Mouse (Mus musculus): ENCODE data around the gene Hnrnpd. TPM values are rescaled to one million over a fixed set of nuclear protein-coding genes. Genes with fewer than 3 reads are reported as not detected.

Gene Hnrnpd
- polyA plus RNA-seq, 1 experiment = 78.3 TPM

DNA sequence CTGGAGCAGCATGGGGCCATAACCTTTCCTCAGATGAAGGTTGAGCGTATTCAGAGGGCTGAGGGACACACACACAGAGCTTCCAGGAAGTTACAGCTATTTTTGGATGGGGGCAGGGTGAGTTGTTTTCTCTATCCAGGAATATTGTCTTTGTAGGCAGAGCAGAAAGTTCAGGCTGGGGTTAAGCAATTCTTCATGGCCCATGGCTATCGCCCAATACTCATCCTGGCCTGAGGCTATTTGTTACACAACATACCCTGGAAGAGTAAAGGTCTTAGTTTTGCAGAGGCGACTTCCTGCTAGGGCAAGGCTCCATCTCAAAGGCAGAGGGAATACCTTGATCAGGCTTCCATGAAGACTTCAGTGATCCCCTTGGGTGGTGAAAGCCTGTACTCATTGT lies 15.4 kb upstream of the Hnrnpd start:
- TF ChIP-seq CTCF (IDR thresholded peaks at IDR 0.05; ENCODE audit: extremely low read depth, insufficient read depth, insufficient read length, insufficient replicate concordance) = no peak
- no peak for TF ChIP-seq POLR2A (IDR thresholded peaks at IDR 0.05; ENCODE audit: low read depth, low read length)
- no peak for DNase-seq (ENCODE audit: low read depth in 1 of 2, low spot score in 2 of 2)
- Histone ChIP-seq H3K27me3 (ENCODE audit: control insufficient read depth, insufficient read depth, low read length) (no peaks in the 10 kb centered on the region), H3K36me3 (ENCODE audit: control insufficient read depth, insufficient read depth, low read length) (no peaks in the 10 kb centered on the region), H3K4me1 (ENCODE audit: control insufficient read depth, insufficient read depth, insufficient read length) (no peaks in the 10 kb centered on the region), H3K4me3 (ENCODE audit: extremely low read depth, insufficient read depth, insufficient read length) (no peak overlapping the region), H3K27ac (ENCODE audit: insufficient read depth, low read length) (no peak overlapping the region)
- 86% methylated on average over 3 of the region's 3 CpGs for WGBS

DNA sequence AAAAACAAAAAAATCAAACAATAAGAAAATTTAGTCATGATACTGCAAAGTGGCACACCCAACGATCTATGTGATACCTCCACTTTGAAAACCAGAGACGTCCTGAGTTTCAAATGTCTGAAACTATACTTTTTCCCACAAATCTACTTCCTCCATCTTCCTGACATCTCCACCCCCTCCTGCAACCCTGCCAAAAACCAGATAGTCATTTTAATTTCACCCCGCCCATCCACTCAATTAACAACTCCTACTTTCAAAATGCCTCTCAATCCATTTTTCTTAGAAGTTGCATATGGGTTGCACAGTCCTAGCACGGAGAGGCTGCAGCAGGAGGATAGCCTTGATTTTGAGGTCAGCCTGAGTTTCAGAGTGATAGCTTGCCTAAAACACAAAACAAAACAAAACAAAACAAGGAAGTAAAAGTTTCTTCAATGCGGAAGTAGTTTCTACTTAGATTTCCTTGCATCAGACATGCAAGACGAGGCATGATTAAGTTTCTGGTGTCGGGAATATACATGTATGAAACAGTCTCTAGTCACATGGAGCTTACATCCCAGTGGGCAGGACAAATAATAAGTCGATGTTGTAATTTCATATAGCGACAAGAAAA lies 4.8 kb upstream of the Hnrnpd start:
- H3K27me3 ChIP-seq (ENCODE audit: control insufficient read depth, insufficient read depth, low read length) = no peaks in the 10 kb centered on the region
- peak overlapping the region; percentile 5; the same call in 1 of the 2 replicates for H3K27ac ChIP-seq (ENCODE audit: insufficient read depth, low read length)
- 65% methylated on average over 9 of the region's 9 CpGs for WGBS
- H3K36me3 ChIP-seq (ENCODE audit: control insufficient read depth, insufficient read depth, low read length) = no peaks in the 10 kb centered on the region
- DNase-seq (ENCODE audit: low read depth in 1 of 2, low spot score in 2 of 2) = no peak
- H3K4me1 ChIP-seq (ENCODE audit: control insufficient read depth, insufficient read depth, insufficient read length) = peaks cover 5% of the 10 kb centered on the region; the same call in 1 of the 2 replicates
- TF ChIP-seq CTCF (IDR thresholded peaks at IDR 0.05; ENCODE audit: extremely low read depth, insufficient read depth, insufficient read length, insufficient replicate concordance) = no peak
- no peak for TF ChIP-seq POLR2A (IDR thresholded peaks at IDR 0.05; ENCODE audit: low read depth, low read length)
- no peak overlapping the region for H3K4me3 ChIP-seq (ENCODE audit: extremely low read depth, insufficient read depth, insufficient read length)

DNA sequence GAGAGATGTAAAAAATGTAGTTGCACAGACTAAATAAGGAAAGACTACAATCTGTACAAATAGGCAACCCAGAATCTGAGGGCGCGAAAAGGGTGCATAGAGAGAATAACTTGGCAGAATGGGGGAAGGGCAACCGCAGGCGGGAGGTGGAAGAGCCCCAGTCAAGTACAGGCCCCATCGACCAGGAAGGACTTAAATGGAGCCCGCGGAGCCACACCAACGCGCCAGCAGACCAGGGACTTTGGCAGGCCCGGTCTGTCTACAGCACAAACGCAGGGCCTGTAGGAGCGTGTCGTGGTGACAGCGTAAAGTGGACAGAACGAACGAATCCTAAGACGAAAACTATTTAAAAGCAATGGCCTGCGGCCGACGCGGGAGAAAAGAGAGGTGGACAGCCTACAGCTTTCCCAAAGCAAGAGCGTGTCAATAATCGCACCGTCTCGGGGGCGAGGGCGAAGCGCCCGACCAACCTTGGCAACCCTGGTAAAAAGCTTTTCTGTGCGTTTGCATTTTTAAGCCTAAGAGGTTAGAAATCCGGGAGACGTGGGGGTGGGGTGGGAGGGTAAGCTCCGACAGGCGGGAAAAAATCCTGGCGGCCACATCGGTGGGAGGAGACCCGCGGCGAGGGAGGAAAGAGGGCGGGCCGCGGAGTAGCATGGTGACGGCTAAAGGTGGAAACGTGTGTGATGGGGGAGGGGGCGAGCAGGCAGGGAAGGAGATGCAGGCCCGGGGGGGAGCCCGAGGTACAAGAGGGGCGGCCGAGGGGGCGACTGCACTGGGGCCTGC lies 1.0 kb downstream of the Hnrnpd start:
- no peaks in the 10 kb centered on the region for H3K36me3 ChIP-seq (ENCODE audit: control insufficient read depth, insufficient read depth, low read length)
- H3K4me3 ChIP-seq (ENCODE audit: extremely low read depth, insufficient read depth, insufficient read length) = peak overlapping the region; percentile 89
- TF ChIP-seq POLR2A (IDR thresholded peaks at IDR 0.05; ENCODE audit: low read depth, low read length) (no peak), CTCF (IDR thresholded peaks at IDR 0.05; ENCODE audit: extremely low read depth, insufficient read depth, insufficient read length, insufficient replicate concordance) (no peak)
- H3K27me3 ChIP-seq (ENCODE audit: control insufficient read depth, insufficient read depth, low read length) = no peaks in the 10 kb centered on the region
- peak overlapping the region; percentile 70 for H3K27ac ChIP-seq (ENCODE audit: insufficient read depth, low read length)
- H3K4me1 ChIP-seq (ENCODE audit: control insufficient read depth, insufficient read depth, insufficient read length) = peaks cover 18% of the 10 kb centered on the region
- WGBS = under 1% methylated on average over 49 of the region's 50 CpGs
- peak in 1 of 2 experiments; percentile 59 for DNase-seq (ENCODE audit: low read depth in 1 of 2, low spot score in 2 of 2)

DNA sequence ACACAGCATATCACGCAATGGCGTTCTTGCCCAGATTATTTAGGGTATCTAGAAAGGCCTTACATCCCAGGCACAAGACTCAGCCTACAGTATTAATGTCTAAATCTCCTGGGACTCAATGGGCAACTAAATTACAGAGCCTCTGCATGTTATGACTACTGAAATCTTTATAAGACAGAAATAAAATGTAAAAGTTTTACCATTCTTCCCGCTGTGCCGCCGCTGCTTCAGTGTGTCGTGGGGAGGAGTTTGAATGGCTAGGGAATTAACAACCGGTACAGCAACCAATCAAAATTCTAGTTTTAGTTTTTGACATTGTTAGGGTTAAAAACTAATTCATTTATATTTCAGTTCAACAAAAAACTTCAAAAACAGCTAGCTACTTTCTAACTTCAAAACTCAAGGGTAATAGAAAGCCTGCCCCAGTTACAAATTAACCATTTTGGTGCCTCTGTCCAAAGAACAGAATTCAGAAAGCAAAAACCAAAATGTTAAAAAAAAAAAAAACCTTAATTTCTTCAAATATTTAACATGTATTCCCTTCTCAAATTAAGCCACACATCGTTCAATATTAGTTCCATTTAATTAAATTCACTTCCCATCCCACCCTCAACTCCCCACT lies 2.3 kb downstream of the Hnrnpd start:
- H3K27ac ChIP-seq (ENCODE audit: insufficient read depth, low read length) = no peak overlapping the region
- TF ChIP-seq POLR2A (IDR thresholded peaks at IDR 0.05; ENCODE audit: low read depth, low read length) (no peak), CTCF (IDR thresholded peaks at IDR 0.05; ENCODE audit: extremely low read depth, insufficient read depth, insufficient read length, insufficient replicate concordance) (no peak)

DNA sequence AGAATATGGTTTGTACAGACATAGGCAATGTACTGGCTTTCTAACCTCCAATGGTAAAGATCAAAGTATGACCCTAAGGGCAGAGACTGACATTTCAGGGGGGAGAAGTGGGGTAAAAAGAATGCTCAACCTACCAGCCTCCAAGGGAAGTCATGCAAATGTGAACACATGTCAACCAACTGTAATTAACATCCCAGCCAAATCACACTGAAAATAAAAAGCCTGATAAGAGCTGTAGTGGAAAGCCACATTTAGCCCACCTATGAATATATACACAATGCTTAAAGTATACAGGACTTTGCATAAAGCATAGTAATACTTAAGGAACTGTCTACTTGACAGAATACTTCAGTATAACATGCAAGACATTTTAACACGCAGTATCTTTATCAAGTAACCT lies 3.0 kb downstream of the Hnrnpd start:
- Histone ChIP-seq H3K36me3 (ENCODE audit: control insufficient read depth, insufficient read depth, low read length) (no peaks in the 10 kb centered on the region; the same call in 1 of the 2 replicates), H3K27ac (ENCODE audit: insufficient read depth, low read length) (no peak overlapping the region), H3K27me3 (ENCODE audit: control insufficient read depth, insufficient read depth, low read length) (no peaks in the 10 kb centered on the region), H3K4me1 (ENCODE audit: control insufficient read depth, insufficient read depth, insufficient read length) (peaks cover 13% of the 10 kb centered on the region), H3K4me3 (ENCODE audit: extremely low read depth, insufficient read depth, insufficient read length) (no peak overlapping the region; the same call in 1 of the 2 replicates)
- WGBS = 37% methylated on average over 1 of the region's 1 CpGs
- TF ChIP-seq CTCF (IDR thresholded peaks at IDR 0.05; ENCODE audit: extremely low read depth, insufficient read depth, insufficient read length, insufficient replicate concordance) = no peak
- TF ChIP-seq POLR2A (IDR thresholded peaks at IDR 0.05; ENCODE audit: low read depth, low read length) = no peak
- no peak for DNase-seq (ENCODE audit: low read depth in 1 of 2, low spot score in 2 of 2)

More for the DNA sequence above, 2.3 kb downstream of the Hnrnpd start:
- Histone ChIP-seq H3K36me3 (ENCODE audit: control insufficient read depth, insufficient read depth, low read length) (no peaks in the 10 kb centered on the region), H3K4me3 (ENCODE audit: extremely low read depth, insufficient read depth, insufficient read length) (peak overlapping the region; percentile 33), H3K27me3 (ENCODE audit: control insufficient read depth, insufficient read depth, low read length) (no peaks in the 10 kb centered on the region), H3K4me1 (ENCODE audit: control insufficient read depth, insufficient read depth, insufficient read length) (peaks cover 13% of the 10 kb centered on the region)
- DNase-seq (ENCODE audit: low read depth in 1 of 2, low spot score in 2 of 2) = no peak
- 5% methylated on average over 8 of the region's 8 CpGs for WGBS

DNA sequence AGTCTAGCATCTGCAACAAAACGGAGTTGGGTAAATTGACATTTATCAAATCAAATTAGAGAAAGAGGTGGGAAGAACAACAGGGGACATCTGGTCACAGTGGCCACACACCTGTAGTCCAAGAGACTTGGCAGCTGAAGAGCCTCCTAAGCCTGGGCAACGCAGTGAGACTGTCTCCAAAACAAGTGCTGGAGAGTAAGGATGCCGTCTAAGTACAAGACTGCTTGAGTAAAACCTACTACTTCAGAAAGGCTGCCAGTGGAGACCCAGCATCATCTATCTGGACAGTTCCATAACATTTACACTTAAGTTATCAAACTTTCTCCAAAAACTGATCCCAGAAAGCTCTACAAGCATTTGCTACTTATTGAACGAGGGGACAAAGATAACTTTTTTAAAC lies 3.7 kb downstream of the Hnrnpd start:
- Histone ChIP-seq H3K36me3 (ENCODE audit: control insufficient read depth, insufficient read depth, low read length) (no peaks in the 10 kb centered on the region; the same call in 1 of the 2 replicates), H3K4me1 (ENCODE audit: control insufficient read depth, insufficient read depth, insufficient read length) (peaks cover 13% of the 10 kb centered on the region), H3K27ac (ENCODE audit: insufficient read depth, low read length) (no peak overlapping the region), H3K27me3 (ENCODE audit: control insufficient read depth, insufficient read depth, low read length) (no peaks in the 10 kb centered on the region), H3K4me3 (ENCODE audit: extremely low read depth, insufficient read depth, insufficient read length) (no peak overlapping the region)
- 49% methylated on average over 4 of the region's 4 CpGs for WGBS
- no peak for TF ChIP-seq POLR2A (IDR thresholded peaks at IDR 0.05; ENCODE audit: low read depth, low read length)
- no peak for TF ChIP-seq CTCF (IDR thresholded peaks at IDR 0.05; ENCODE audit: extremely low read depth, insufficient read depth, insufficient read length, insufficient replicate concordance)
- DNase-seq (ENCODE audit: low read depth in 1 of 2, low spot score in 2 of 2) = no peak

Data from spleen, adult 2 months (tissue).